Mouse (Mus musculus) embryonic fibroblast, embryonic 13.5 days (primary cell): ENCODE results near the gene Hgd.

ENCODE experiments used
- CTCF ChIP-seq: IDR thresholded peaks from 2 replicates; pipeline ENCODE4 v1.5.1; 2011; ENCODE audit warnings: mild to moderate bottlenecking, control low read depth, low read length, moderate library complexity, borderline replicate concordance; ENCODE audit not compliant: insufficient read depth
- POLR2A ChIP-seq: IDR thresholded peaks from 2 replicates; pipeline ENCODE4 v1.6.1; 2011; ENCODE audit warnings: low read depth, mild to moderate bottlenecking, control low read depth, low read length, moderate library complexity

- TF ChIP-seq POLR2A (no peak), CTCF (no peak)
Observed at GRCm38 (mm10) chr16:37637802-37638201, 57.8 kb downstream of the Hgd start.
